20 mouse cellular contexts compared by ENCODE assay signal in genomic region chr1:87605296-87605695, GRCm38 (mm10). TPM values are rescaled to one million over a fixed set of nuclear protein-coding genes. Genes with fewer than 3 reads are reported as not detected.
DNase-seq lines count a peak whose midpoint lies in the region; TF ChIP-seq lines count a peak whose summit lies in the region.
"Had no signal": no experiment of that assay in that cellular context is flagged by ENCODE, and none has a peak within 500 bp of the region (broad histone marks: within the 10 kb centered on the region; RNA-seq: fewer than 3 reads in every experiment).

No protein-coding gene starts in this region.

- intact Hi-C loops in left cerebral cortex, postnatal 4 days (cut with DNase I): no loop called here

- H3K4me3 ChIP-seq in cortical plate, adult 2 months (ENCODE audit: insufficient read depth, low read length): no peak overlapping the region
- H3K4me3 ChIP-seq: embryonic facial prominence, embryonic 12.5 days; forebrain, embryonic 15.5 days; heart, embryonic 10.5 days; hindbrain, embryonic 12.5 days had no signal

- peaks cover 10% of the 10 kb centered on the region for H3K4me1 ChIP-seq in cortical plate, adult 2 months (ENCODE audit: control insufficient read depth, insufficient read depth, low read length)
- H3K4me1 ChIP-seq: embryonic facial prominence, embryonic 12.5 days; heart, embryonic 10.5 days; hindbrain, embryonic 12.5 days had no signal

- peak; percentile 55 to 56 for DNase-seq in left cerebral cortex, adult 18-20 months (ENCODE audit: low spot score in 2 of 2)
- DNase-seq in left cerebral cortex, postnatal 4 days: no peak
- DNase-seq in brain, adult 2 months (ENCODE audit: low read depth, low spot score): peak; percentile 84
- DNase-seq in telencephalon, adult 2 months (ENCODE audit: low read depth, low spot score): peak; percentile 83
- DNase-seq in kidney, postnatal 4 days: no peak
- DNase-seq: adrenal gland, adult 8-10 months; adrenal gland, postnatal 36 days; cerebellum, adult 11 months; cerebellum, adult 8-10 months; cerebellum, postnatal 14 days; gastrocnemius, postnatal 36 days; heart, adult 18-20 months; heart, postnatal 10 days; heart, postnatal 4 days had no signal

- TF ChIP-seq POLR2A in cortical plate, adult 2 months (IDR thresholded peaks at IDR 0.05; ENCODE audit: extremely low read depth, insufficient read depth, low read length): no peak

- TF ChIP-seq CTCF in cortical plate, adult 2 months (IDR thresholded peaks at IDR 0.05; ENCODE audit: extremely low read depth, insufficient read depth, low read length): no peak

- 0 out of 2 replicates have a peak overlapping the region, but pooled peaks have one; percentile 71 for H3K27ac ChIP-seq in cortical plate, adult 2 months (ENCODE audit: insufficient read depth, low read length)
- H3K27ac ChIP-seq: embryonic facial prominence, embryonic 12.5 days; forebrain, embryonic 15.5 days; heart, embryonic 10.5 days; hindbrain, embryonic 12.5 days had no signal

RNA-seq across cellular contexts. Expression of gene Inpp5d, which starts 14.8 kb away (rescaled TPM):
- 10 to 100 TPM; 14.9 to 15.3 TPM for total RNA-seq in left cerebral cortex, adult 18-20 months (2021)
- 10 to 100 TPM; 10.2 to 10.7 TPM for total RNA-seq in left cerebral cortex, postnatal 4 days (2021)
- polyA plus RNA-seq in cortical plate, adult 2 months (2012; rRNA removed): 18.2 and 18.3 TPM in 2 replicates

RNA-seq across cellular contexts. Expression of gene Ngef, which starts 31.6 kb away (rescaled TPM):
- total RNA-seq in left cerebral cortex, adult 18-20 months (2021): 100 to 1,000 TPM; 357 to 374 TPM
- total RNA-seq in left cerebral cortex, postnatal 4 days (2021): 10 to 100 TPM; 92.5 to 94.7 TPM
- 293 and 323 TPM in 2 replicates for polyA plus RNA-seq in cortical plate, adult 2 months (2012; rRNA removed)
- total RNA-seq: common myeloid progenitor, adult 5-6 weeks had no signal

Comparison
In these comparisons a context has a peak if more than half of its experiments do, and no peak if none do; other contexts are left out.
1. DNase-seq: peak in left cerebral cortex, adult 18-20 months (2 of 2), brain, adult 2 months (single experiment) and telencephalon, adult 2 months (single experiment); none in left cerebral cortex, postnatal 4 days (single experiment) and kidney, postnatal 4 days (0 of 2).